Mouse (Mus musculus) limb, embryonic 14.5 days (tissue): ENCODE results near the gene Snx29. TPM values are rescaled to one million over a fixed set of nuclear protein-coding genes. Genes with fewer than 3 reads are reported as not detected.

Source experiments
- ATAC-seq: fragments of 200-750 bp; cut with Nextera tagmentation; 2 replicates; pipeline ENCODE4 v1.8.0; 2017; ENCODE audit warnings: low read depth, moderate number of reproducible peaks, moderate TSS enrichment; ENCODE audit not compliant: low FRiP score
- DNase-seq: peaks from one replicate; pipeline ENCODE4 v3.0.0-alpha.2; 2015; ENCODE audit warnings: low spot score
- H3K27ac ChIP-seq: fragments of 300-500 bp; sonication (generic); replicated peaks from 2 replicates; pipeline ENCODE4 v1.5.1; 2014; ENCODE audit warnings: low read depth, mild to moderate bottlenecking, low read length, moderate library complexity, mixed read lengths
- H3K27me3 ChIP-seq: fragments of 300-500 bp; sonication (generic); 2 replicates; pipeline ENCODE4 v1.6.1; 2014; ENCODE audit warnings: low read length, mixed read lengths; ENCODE audit not compliant: control insufficient read depth, insufficient read depth
- H3K36me3 ChIP-seq: fragments of 300-500 bp; sonication (generic); 2 replicates; pipeline ENCODE4 v1.6.1; 2014; ENCODE audit warnings: mild to moderate bottlenecking, low read length, moderate library complexity, mixed read lengths; ENCODE audit not compliant: control insufficient read depth, insufficient read depth
- H3K4me1 ChIP-seq: fragments of 300-500 bp; sonication (generic); 2 replicates; pipeline ENCODE4 v1.6.1; 2014; ENCODE audit warnings: antibody characterized with exemption, low read length, mixed read lengths; ENCODE audit not compliant: control insufficient read depth, insufficient read depth
- H3K4me2 ChIP-seq: fragments of 300-500 bp; sonication (generic); replicated peaks from 2 replicates; pipeline ENCODE4 v1.6.1; 2014; ENCODE audit warnings: low read depth, mild to moderate bottlenecking, low read length, moderate library complexity; ENCODE audit not compliant: severe bottlenecking
- H3K4me3 ChIP-seq: fragments of 300-500 bp; sonication (generic); replicated peaks from 2 replicates; pipeline ENCODE4 v1.5.1; 2014; ENCODE audit warnings: low read length
- H3K9ac ChIP-seq: fragments of 300-500 bp; sonication (generic); 2 replicates; pipeline ENCODE4 v1.6.1; 2014; ENCODE audit warnings: mild to moderate bottlenecking, low read depth, low read length, moderate library complexity; ENCODE audit not compliant: severe bottlenecking
- H3K9me3 ChIP-seq: fragments of 300-500 bp; sonication (generic); 2 replicates; pipeline ENCODE4 v1.6.1; 2016; ENCODE audit warnings: low read length; ENCODE audit not compliant: control insufficient read depth
- POLR2A ChIP-seq: fragments of 200-500 bp; IDR thresholded peaks from 2 replicates; pipeline ENCODE4 v1.8.0; 2012; ENCODE audit warnings: inconsistent platforms, mild to moderate bottlenecking, moderate library complexity, borderline replicate concordance; ENCODE audit not compliant: insufficient read depth, insufficient read length; ENCODE audit errors: extremely low read depth
- WGBS: fragments of 180-500 bp; shearing (Covaris S2); extraction: QIAGEN DNeasy Blood & Tissue Kit; methylation state at CpG from one replicate; pipeline ENCODE4 v1.1.7; 2014; 5-methylcytosine and 5-hydroxymethylcytosine counted together
- polyA plus RNA-seq, 2 experiments: library from polyadenylated mRNA; depleted of rRNA in 1 of 2; stranded (reverse) in 1 of 2; unstranded in 1 of 2; fragments of >200 nt; fragmentation: Nextera tagmentation in 1 of 2; extraction: Ambion mirVana in 1 of 2; gene quantifications; 2 replicates each; pipeline versions ENCODE4 v1.2.1 to v1.2.3; 2012 to 2014

Snx29 gene
- polyA plus RNA-seq, 2 experiments: 4.9 to 9.3 TPM

GRCm38 (mm10) chr16:11664896-11665705, 342.4 kb downstream of the Snx29 start:
- H3K4me2 ChIP-seq: no peak overlapping the region
- H3K27ac ChIP-seq: no peak overlapping the region
- H3K36me3 ChIP-seq: no peaks in the 10 kb centered on the region
- WGBS: 77% methylated on average over 13 of the region's 13 CpGs
- no peaks in the 10 kb centered on the region for H3K27me3 ChIP-seq
- TF ChIP-seq POLR2A: no peak
- H3K4me1 ChIP-seq: no peaks in the 10 kb centered on the region
- H3K9ac ChIP-seq: no peak overlapping the region
- ATAC-seq (no peak), DNase-seq (no peak)
- H3K4me3 ChIP-seq: no peak overlapping the region
- H3K9me3 ChIP-seq: no peaks in the 10 kb centered on the region

- Histone ChIP-seq H3K9ac (no peak overlapping the region), H3K36me3 (no peaks in the 10 kb centered on the region), H3K9me3 (no peaks in the 10 kb centered on the region), H3K4me1 (no peaks in the 10 kb centered on the region), H3K4me2 (no peak overlapping the region), H3K4me3 (no peak overlapping the region), H3K27ac (no peak overlapping the region), H3K27me3 (no peaks in the 10 kb centered on the region)
- 85% methylated on average over 6 of the region's 6 CpGs for WGBS
- DNase-seq (no peak), ATAC-seq (no peak)
- TF ChIP-seq POLR2A: no peak
Observed at GRCm38 (mm10) chr16:11665869-11666268, 343.2 kb downstream of the Snx29 start.

- no peak for TF ChIP-seq POLR2A
- ATAC-seq (no peak), DNase-seq (no peak)
- Histone ChIP-seq H3K4me3 (no peak overlapping the region), H3K27ac (no peak overlapping the region), H3K9me3 (no peaks in the 10 kb centered on the region), H3K36me3 (no peaks in the 10 kb centered on the region), H3K4me1 (no peaks in the 10 kb centered on the region), H3K27me3 (no peaks in the 10 kb centered on the region), H3K9ac (no peak overlapping the region), H3K4me2 (no peak overlapping the region)
- 75% methylated on average over 1 of the region's 1 CpGs for WGBS
Observed at GRCm38 (mm10) chr16:11668375-11668774, 345.7 kb downstream of the Snx29 start.

GRCm38 (mm10) chr16:11668878-11669277, 346.2 kb downstream of the Snx29 start:
- H3K4me2 ChIP-seq: no peak overlapping the region

GRCm38 (mm10) chr16:11670251-11670970, 347.7 kb downstream of the Snx29 start:
- TF ChIP-seq POLR2A: no peak
- H3K4me3 ChIP-seq: no peak overlapping the region
- H3K27me3 ChIP-seq: no peaks in the 10 kb centered on the region
- no peaks in the 10 kb centered on the region for H3K4me1 ChIP-seq
- no peak for ATAC-seq
- no peaks in the 10 kb centered on the region for H3K36me3 ChIP-seq
- no peak for DNase-seq
- no peaks in the 10 kb centered on the region for H3K9me3 ChIP-seq
- no peak overlapping the region for H3K9ac ChIP-seq
- 76% methylated on average over 8 of the region's 9 CpGs for WGBS
- H3K4me2 ChIP-seq: no peak overlapping the region
- no peak overlapping the region for H3K27ac ChIP-seq

More at GRCm38 (mm10) chr16:11668878-11669277, 346.2 kb downstream of the Snx29 start:
- TF ChIP-seq POLR2A: no peak
- H3K27ac ChIP-seq: no peak overlapping the region
- WGBS: 85% methylated on average over 1 of the region's 1 CpGs
- DNase-seq: no peak
- no peaks in the 10 kb centered on the region for H3K9me3 ChIP-seq
- no peak overlapping the region for H3K4me3 ChIP-seq
- no peaks in the 10 kb centered on the region for H3K36me3 ChIP-seq
- ATAC-seq: no peak
- H3K27me3 ChIP-seq: no peaks in the 10 kb centered on the region
- no peak overlapping the region for H3K9ac ChIP-seq
- H3K4me1 ChIP-seq: no peaks in the 10 kb centered on the region
